Mouse (Mus musculus): ENCODE results near the gene Drc1.

GRCm38 (mm10) chr5:30391473-30391872 lies 110.3 kb downstream of the Drc1 start:
- TF ChIP-seq CTCF (IDR thresholded peaks at IDR 0.05; ENCODE audit: low read depth) (peak; percentile 82), EP300 (IDR thresholded peaks at IDR 0.05; ENCODE audit: low read depth) (no peak)
